Comparison of ENCODE assay signal across 10 mouse cellular contexts in the genomic region with DNA sequence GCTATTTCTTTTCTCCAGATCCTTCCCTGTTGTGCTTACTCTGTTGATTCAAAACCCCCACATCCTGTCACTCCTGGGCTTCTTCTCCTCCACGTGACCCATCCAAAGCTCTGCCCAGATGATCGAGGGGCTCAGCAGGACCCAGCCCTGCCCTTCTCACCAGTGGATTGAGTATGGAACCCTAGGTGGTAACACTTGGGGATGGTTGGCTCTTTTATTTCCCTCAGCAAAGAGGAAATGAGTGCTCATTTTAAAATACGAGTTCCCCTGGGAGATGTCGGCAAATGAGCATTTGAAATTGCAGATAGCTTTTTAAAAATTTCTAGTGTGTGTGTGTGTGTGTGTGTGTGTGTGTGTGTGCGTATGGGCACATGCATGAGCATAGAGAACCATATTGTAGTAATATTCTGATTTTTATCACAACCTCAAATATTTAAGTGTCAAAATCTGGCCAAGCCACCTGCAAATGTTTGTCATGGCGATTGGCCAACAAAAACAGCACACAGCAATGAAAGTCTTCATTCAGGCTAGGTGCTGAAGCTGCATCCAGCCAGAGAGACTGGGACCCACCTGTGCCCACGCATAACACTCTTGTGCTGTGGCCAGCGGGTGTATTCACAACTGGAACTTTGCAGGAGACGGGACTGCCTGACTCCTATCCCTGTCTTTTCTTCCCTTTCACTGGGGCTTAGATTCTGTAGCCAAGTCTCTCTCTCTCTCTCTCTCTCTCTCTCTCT.
DNase-seq lines count a peak whose midpoint lies in the region; ATAC-seq and TF ChIP-seq lines count a peak whose summit lies in the region.
"Had no signal": no experiment of that assay in that cellular context is flagged by ENCODE, and none has a peak within 500 bp of the region (broad histone marks: within the 10 kb centered on the region; RNA-seq: fewer than 3 reads in every experiment).

No protein-coding gene starts in this region.

- TF ChIP-seq POLR2A in CH12.LX (IDR thresholded peaks at IDR 0.05; ENCODE audit: low read depth, low read length) = no peak

- no peaks in the 10 kb centered on the region for H3K9me3 ChIP-seq in heart, postnatal 0 days (replicated peaks; ENCODE audit: control insufficient read depth, low read length)
- H3K9me3 ChIP-seq in CH12.LX (replicated peaks; ENCODE audit: low read length) = no peaks in the 10 kb centered on the region
- no peaks in the 10 kb centered on the region for H3K9me3 ChIP-seq in kidney, embryonic 14.5 days (ENCODE audit: control insufficient read depth, low read length)
- H3K9me3 ChIP-seq in lung, postnatal 0 days (ENCODE audit: low read length) = no peaks in the 10 kb centered on the region
- H3K9me3 ChIP-seq in hindbrain, embryonic 12.5 days (replicated peaks) = no peaks in the 10 kb centered on the region
- H3K9me3 ChIP-seq: embryonic facial prominence, embryonic 15.5 days; midbrain, embryonic 13.5 days had no signal

- no peak overlapping the region for H3K9ac ChIP-seq in heart, postnatal 0 days (replicated peaks; ENCODE audit: low read depth, low read length)
- no peak overlapping the region for H3K9ac ChIP-seq in CH12.LX (ENCODE audit: insufficient read depth, low read depth)
- no peak overlapping the region for H3K9ac ChIP-seq in kidney, embryonic 14.5 days (ENCODE audit: low read depth, low read length)
- H3K9ac ChIP-seq in lung, postnatal 0 days (replicated peaks; ENCODE audit: low read depth) = no peak overlapping the region
- no peak overlapping the region for H3K9ac ChIP-seq in hindbrain, embryonic 12.5 days
- H3K9ac ChIP-seq: embryonic facial prominence, embryonic 15.5 days; midbrain, embryonic 13.5 days had no signal

- in situ Hi-C loops in CH12.LX (cut with MboI; ENCODE audit: low pct_ligation_motif_present, low pct_unique_long_range_greater_than_20kb, low sequenced_read_pairs) = no loop called here

- H3K4me2 ChIP-seq in heart, postnatal 0 days (ENCODE audit: low read depth, low read length) = 0 out of 2 replicates have a peak overlapping the region, but pooled peaks have one; percentile 13
- H3K4me2 ChIP-seq in CH12.LX (ENCODE audit: insufficient read depth, low read depth, poor library complexity, severe bottlenecking) = no peak overlapping the region
- no peak overlapping the region for H3K4me2 ChIP-seq in kidney, embryonic 14.5 days (replicated peaks; ENCODE audit: low read depth, low read length)
- H3K4me2 ChIP-seq in lung, postnatal 0 days (replicated peaks; ENCODE audit: low read depth, low read length) = no peak overlapping the region
- no peak overlapping the region for H3K4me2 ChIP-seq in hindbrain, embryonic 12.5 days (replicated peaks)
- H3K4me2 ChIP-seq: embryonic facial prominence, embryonic 15.5 days; midbrain, embryonic 13.5 days had no signal

- intact Hi-C loops in left cerebral cortex, postnatal 36 days (cut with DNase I) = no loop called here

- 64% methylated on average over 9 of the region's 9 CpGs for WGBS in heart, postnatal 0 days
- WGBS in kidney, embryonic 14.5 days = 43% methylated on average over 9 of the region's 9 CpGs
- 38% methylated on average over 9 of the region's 9 CpGs for WGBS in lung, postnatal 0 days
- 56% methylated on average over 9 of the region's 9 CpGs for WGBS in hindbrain, embryonic 12.5 days

- H3K27ac ChIP-seq in heart, postnatal 0 days (ENCODE audit: low read depth) = no peak overlapping the region
- H3K27ac ChIP-seq in CH12.LX (ENCODE audit: insufficient read depth, low read depth) = no peak overlapping the region
- no peak overlapping the region for H3K27ac ChIP-seq in kidney, embryonic 14.5 days (ENCODE audit: low read depth, low read length)
- no peak overlapping the region for H3K27ac ChIP-seq in lung, postnatal 0 days (ENCODE audit: low read length)
- H3K27ac ChIP-seq in hindbrain, embryonic 12.5 days = no peak overlapping the region
- H3K27ac ChIP-seq: embryonic facial prominence, embryonic 15.5 days; midbrain, embryonic 13.5 days had no signal

- peaks cover 12% of the 10 kb centered on the region; the same call in 1 of the 2 replicates for H3K4me1 ChIP-seq in heart, postnatal 0 days (ENCODE audit: control insufficient read depth, insufficient read depth)
- peaks cover 14 to 43% of the 10 kb centered on the region in 2 experiments for H3K4me1 ChIP-seq in CH12.LX (ENCODE audit: control insufficient read depth in 1 of 2, insufficient read depth in 2 of 2)
- H3K4me1 ChIP-seq in kidney, embryonic 14.5 days (ENCODE audit: control insufficient read depth, insufficient read depth, low read length) = peaks cover 33% of the 10 kb centered on the region; the same call in 1 of the 2 replicates
- H3K4me1 ChIP-seq in lung, postnatal 0 days (ENCODE audit: insufficient read depth, low read depth, low read length) = 0 out of 2 replicates have a peak, but pooled peaks cover 6% of the 10 kb centered on the region
- H3K4me1 ChIP-seq in hindbrain, embryonic 12.5 days = peaks cover 22% of the 10 kb centered on the region

- dilution Hi-C loops in CH12.LX (cut with MboI; ENCODE audit: extremely low pct_ligation_motif_present, extremely low pct_unique_long_range_greater_than_20kb, low sequenced_read_pairs) = no loop called here

- DNase-seq in heart, postnatal 0 days (ENCODE audit: low spot score) = no peak
- no peak for DNase-seq in heart, adult 9 months (ENCODE audit: low spot score in 2 of 2)
- DNase-seq in CH12.LX (ENCODE audit: extremely low read depth) = peak; percentile 49
- DNase-seq in lung, postnatal 0 days (ENCODE audit: low spot score) = peak; percentile 42
- DNase-seq in left cerebral cortex, postnatal 36 days (ENCODE audit: low spot score in 2 of 2) = no peak
- DNase-seq in adipocyte (ENCODE audit: low spot score) = no peak

- H3K36me3 ChIP-seq in heart, postnatal 0 days (replicated peaks; ENCODE audit: control insufficient read depth, insufficient read depth, low read length) = no peaks in the 10 kb centered on the region; the same call in 1 of the 2 replicates
- no peaks in the 10 kb centered on the region for H3K36me3 ChIP-seq in CH12.LX (replicated peaks in 1 of 2; ENCODE audit: control insufficient read depth in 1 of 2, insufficient read depth in 1 of 2, low read length in 1 of 2)
- no peaks in the 10 kb centered on the region for H3K36me3 ChIP-seq in kidney, embryonic 14.5 days (ENCODE audit: control insufficient read depth, insufficient read depth, low read length)
- H3K36me3 ChIP-seq in lung, postnatal 0 days (ENCODE audit: insufficient read depth, low read length) = no peaks in the 10 kb centered on the region
- no peaks in the 10 kb centered on the region for H3K36me3 ChIP-seq in hindbrain, embryonic 12.5 days
- H3K36me3 ChIP-seq: embryonic facial prominence, embryonic 15.5 days; midbrain, embryonic 13.5 days had no signal

- no peak for ATAC-seq in heart, postnatal 0 days (ENCODE audit: insufficient read depth, low read depth)
- ATAC-seq in kidney, embryonic 14.5 days (ENCODE audit: low FRiP score, low TSS enrichment) = peak; percentile 40; the same call in 1 of the 2 replicates
- no peak for ATAC-seq in lung, postnatal 0 days
- no peak for ATAC-seq in hindbrain, embryonic 12.5 days (ENCODE audit: low FRiP score)
- ATAC-seq: midbrain, embryonic 13.5 days had no signal

- TF ChIP-seq EP300 in heart, postnatal 0 days (IDR thresholded peaks at IDR 0.05; ENCODE audit: low read depth) = no peak
- no peak for TF ChIP-seq EP300 in CH12.LX (IDR thresholded peaks at IDR 0.05; ENCODE audit: low read length)
- TF ChIP-seq EP300 in lung, postnatal 0 days (IDR thresholded peaks at IDR 0.05) = no peak

- no peaks in the 10 kb centered on the region for H3K79me2 ChIP-seq in CH12.LX (replicated peaks; ENCODE audit: control insufficient read depth, extremely low read depth, insufficient read depth, poor library complexity, severe bottlenecking)

- no peak for TF ChIP-seq CTCF in heart, postnatal 0 days (IDR thresholded peaks at IDR 0.05; ENCODE audit: low read depth)
- TF ChIP-seq CTCF in CH12.LX (conservative IDR thresholded peaks at IDR 0.05 in 1 of 2, IDR thresholded peaks at IDR 0.05 in 1 of 2; ENCODE audit: low read depth in 2 of 2, low read length in 2 of 2) = no peak
- no peak for TF ChIP-seq CTCF in lung, postnatal 0 days (IDR thresholded peaks at IDR 0.05)

- H3K27me3 ChIP-seq in heart, postnatal 0 days (ENCODE audit: control insufficient read depth, insufficient read depth, low read length) = no peaks in the 10 kb centered on the region
- H3K27me3 ChIP-seq in CH12.LX (replicated peaks) = peaks cover 1% of the 10 kb centered on the region
- no peaks in the 10 kb centered on the region for H3K27me3 ChIP-seq in kidney, embryonic 14.5 days (ENCODE audit: control insufficient read depth, insufficient read depth, low read length)
- H3K27me3 ChIP-seq in lung, postnatal 0 days (replicated peaks; ENCODE audit: insufficient read depth, low read length) = no peaks in the 10 kb centered on the region
- H3K27me3 ChIP-seq in hindbrain, embryonic 12.5 days = no peaks in the 10 kb centered on the region
- H3K27me3 ChIP-seq: embryonic facial prominence, embryonic 15.5 days; midbrain, embryonic 13.5 days had no signal

- TF ChIP-seq RAD21 in CH12.LX (IDR thresholded peaks at IDR 0.05; ENCODE audit: low read depth, low read length) = no peak

- no peak overlapping the region for H3K4me3 ChIP-seq in heart, postnatal 0 days (ENCODE audit: low read depth, low read length)
- H3K4me3 ChIP-seq in CH12.LX (replicated peaks in 1 of 3; ENCODE audit: low read depth in 2 of 3, low read length in 2 of 3, poor library complexity in 1 of 3) = no peak overlapping the region
- no peak overlapping the region for H3K4me3 ChIP-seq in kidney, embryonic 14.5 days (ENCODE audit: low read length)
- H3K4me3 ChIP-seq in lung, postnatal 0 days (ENCODE audit: low read depth, low read length) = no peak overlapping the region
- no peak overlapping the region for H3K4me3 ChIP-seq in hindbrain, embryonic 12.5 days
- H3K4me3 ChIP-seq: embryonic facial prominence, embryonic 15.5 days; midbrain, embryonic 13.5 days had no signal

TF ChIP-seq in CH12.LX, 34 proteins besides CTCF, POLR2A, EP300 and RAD21:
- TF ChIP-seq USF1 (IDR thresholded peaks at IDR 0.05; ENCODE audit: low read depth, low read length) (peak; percentile 34), ZMIZ1 (IDR thresholded peaks at IDR 0.05; ENCODE audit: low read depth, low read length) (no peak)

Comparison
In these comparisons a context has a peak if more than half of its experiments do, and no peak if none do; other contexts are left out.
1. DNase-seq: peak in CH12.LX (single experiment) and lung, postnatal 0 days (single experiment); none in heart, postnatal 0 days (single experiment), heart, adult 9 months (0 of 2), left cerebral cortex, postnatal 36 days (0 of 2) and adipocyte (single experiment).